Mouse (Mus musculus) right cerebral cortex, postnatal 25 days (tissue): ENCODE results near the gene Letm1.

Experiments
- DNase-seq: peaks from one replicate; pipeline ENCODE4 v3.0.0; 2022

Gene Letm1

DNA sequence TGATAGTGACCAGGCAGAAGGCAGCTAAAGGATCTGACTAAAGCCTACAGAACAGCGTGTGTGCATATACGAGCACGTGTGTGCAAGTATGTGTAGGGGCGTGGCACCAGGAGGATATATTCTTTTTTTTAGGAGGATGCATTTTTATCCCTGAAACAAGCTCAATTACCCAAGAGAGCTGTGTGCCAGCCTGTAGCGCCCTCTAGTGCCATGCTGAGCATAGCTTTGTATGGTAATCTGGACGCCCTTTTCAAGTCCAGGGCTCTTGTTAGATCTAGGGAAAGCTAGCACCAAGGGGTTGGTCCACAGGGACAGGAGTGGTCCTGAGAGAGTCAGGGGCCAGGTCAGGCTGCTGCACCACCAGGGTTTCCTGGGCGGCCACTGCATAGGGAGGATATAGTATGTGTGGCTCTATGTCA lies 44.7 kb downstream of the Letm1 start:
- peak; percentile 67 for DNase-seq

DNA sequence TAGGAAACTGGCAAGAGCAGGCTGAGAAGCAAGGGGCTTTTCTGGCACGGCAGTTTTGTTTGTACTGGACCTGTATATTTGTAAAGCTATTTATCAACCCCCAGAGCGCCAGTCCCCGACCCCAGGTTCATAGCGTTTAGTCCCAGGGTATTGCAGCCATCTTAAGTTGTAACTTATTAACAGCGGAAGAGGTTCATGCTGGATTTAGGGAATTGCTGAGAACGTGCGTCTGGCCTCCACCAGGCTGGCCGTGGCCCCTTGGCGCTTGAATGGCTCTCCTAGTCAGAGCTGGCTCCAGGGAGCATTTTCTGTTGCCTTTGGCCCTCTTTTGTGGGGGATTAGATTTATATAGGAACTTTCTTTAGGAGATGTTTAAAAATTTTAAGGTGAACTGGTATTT lies 46.4 kb downstream of the Letm1 start:
- DNase-seq = no peak

DNA sequence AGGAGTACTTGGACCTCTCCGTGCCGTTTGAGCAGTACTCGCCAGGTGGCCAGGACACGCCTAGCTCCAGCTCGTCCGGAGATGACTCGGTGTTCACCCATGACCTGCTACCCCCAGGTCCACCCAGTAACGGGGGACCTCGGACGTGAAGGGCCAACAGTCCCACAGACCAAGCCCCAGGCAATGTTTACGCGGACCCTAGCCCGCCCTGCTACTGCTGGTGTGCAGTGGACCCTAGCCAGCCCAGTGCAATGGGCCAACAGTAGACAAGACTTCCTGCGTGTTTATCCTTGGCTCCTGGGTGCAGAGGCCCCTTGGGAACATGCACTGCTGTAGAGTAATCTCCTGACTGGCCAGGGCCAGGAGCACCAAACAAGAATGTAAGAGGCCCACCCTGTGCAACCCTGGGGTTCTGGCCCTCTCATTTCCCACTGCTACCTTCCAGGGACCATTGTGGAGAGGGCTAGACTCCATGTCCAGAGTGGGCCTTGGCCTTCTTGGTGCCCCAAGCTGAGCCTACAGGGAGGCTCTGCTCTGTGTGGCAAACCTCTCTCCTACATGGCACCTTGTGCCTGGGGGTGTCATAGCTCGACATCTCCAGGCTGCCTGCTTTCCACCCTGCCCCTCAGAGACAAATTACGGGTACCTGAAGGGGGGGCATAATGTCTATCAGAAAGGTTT lies 47.1 kb downstream of the Letm1 start:
- DNase-seq = no peak

DNA sequence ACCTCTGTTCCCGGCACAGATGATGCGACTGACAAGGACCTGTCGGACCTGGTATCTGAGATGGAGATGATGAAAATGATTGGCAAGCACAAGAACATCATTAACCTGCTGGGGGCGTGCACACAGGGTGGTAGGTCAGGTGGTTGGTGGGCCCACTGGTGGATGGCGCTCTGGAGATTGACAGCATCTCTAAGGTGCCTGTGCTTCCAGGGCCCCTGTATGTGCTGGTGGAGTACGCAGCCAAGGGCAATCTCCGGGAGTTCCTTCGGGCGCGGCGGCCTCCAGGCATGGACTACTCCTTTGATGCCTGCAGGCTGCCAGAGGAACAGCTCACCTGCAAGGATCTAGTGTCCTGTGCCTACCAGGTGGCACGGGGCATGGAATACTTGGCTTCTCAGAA lies 48.8 kb downstream of the Letm1 start:
- no peak for DNase-seq

DNA sequence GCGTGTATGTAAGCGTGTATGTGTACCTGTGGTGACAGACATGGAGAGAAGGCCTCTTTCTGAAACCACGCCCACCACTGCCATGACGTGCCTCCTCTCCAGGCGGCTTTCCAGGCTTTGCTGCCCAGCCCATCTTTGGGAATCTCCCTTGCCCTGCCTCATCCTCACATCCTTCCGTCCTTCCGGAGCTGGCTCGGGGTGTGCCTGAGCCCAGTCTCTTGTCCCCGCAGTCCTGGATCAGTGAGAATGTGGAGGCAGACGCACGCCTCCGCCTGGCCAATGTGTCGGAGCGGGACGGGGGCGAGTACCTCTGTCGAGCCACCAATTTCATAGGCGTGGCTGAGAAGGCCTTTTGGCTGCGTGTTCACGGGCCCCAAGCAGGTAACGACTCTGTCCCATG lies 51.6 kb downstream of the Letm1 start:
- DNase-seq = no peak

DNA sequence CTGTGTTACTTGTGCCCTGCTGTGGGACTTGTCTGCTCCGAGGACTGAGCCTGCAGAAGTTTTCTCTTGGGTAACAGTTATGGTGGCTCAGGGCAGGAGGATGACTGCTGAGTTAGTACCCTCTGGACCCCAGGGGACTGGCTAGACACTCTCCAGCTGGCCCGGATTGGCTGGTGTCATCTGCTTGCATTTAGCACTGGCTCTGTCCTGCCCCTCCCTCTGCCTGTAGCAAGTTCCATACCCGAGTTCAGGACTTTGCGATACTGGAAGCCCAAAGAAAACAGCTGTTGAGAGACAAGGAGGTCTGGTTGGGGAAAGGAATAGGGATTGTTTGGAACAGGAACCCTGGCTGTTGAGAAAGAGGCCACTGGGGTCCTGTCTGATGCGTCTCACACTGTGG lies 52.1 kb downstream of the Letm1 start:
- no peak for DNase-seq

DNA sequence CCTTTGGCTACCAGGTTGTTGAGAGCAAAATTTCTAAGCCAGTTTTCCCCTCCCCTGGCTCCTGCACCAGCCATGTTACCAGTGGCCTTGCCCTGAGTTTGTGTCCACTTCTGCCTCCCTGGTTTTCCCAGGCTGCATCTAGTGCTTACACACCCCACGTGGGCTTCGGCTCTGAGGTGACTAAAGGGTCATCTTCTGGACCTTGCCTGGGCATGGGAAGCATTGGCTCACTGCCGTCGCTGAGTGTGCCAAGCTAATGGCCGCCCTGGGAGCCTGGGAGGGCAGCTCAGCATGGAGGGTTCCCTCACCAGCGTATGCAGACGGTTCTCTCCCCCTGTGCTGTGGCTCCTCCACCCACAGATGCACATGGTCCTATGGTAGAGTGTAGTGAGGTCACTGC lies 53.8 kb downstream of the Letm1 start:
- no peak for DNase-seq

DNA sequence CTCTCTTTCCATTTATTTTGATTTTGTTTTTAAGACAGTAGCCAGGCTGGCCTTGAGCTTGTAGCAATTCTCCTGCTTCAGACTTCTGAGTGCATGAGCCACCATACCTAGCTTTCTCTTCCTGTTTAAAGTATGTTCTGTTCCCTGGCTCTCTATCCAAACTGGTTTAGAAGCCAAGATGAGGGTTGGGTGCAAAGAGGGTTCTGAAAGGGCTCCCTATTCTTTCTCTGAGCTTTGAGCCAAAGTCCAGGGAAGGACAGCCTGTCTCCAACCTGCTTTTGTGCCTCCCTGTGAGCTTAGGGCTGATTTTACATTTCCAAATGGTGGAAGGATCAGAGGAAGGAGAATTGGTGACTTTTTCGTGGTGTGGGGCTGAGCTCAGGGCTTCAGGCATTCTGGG lies 55.7 kb downstream of the Letm1 start:
- no peak for DNase-seq

DNA sequence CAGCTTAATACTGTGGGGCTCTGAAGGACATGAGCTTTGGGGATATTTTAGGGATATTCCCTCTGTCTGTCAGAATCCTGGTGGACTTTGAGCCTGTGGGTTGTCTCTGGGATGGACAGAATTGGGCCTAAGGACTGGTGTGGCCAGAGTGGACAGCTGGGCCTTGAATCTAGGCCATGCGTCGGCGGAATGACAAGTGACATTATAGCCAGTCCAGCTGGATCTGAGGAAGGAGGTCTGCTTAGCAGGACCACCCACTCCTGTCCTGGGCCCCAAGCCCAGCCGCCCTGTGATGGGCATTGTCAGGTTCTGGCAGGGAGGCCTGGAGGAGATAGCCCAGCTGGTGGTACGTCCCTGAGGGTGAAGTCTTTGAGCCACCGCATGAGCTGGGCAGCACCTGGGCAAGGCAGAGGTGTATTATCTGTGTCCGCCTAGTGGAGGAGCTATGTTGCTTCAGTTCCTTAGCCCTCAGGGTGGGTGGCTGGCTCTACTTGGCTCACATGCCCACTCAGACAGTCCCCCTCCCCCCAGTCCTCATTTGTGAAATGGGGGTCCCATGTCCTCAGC lies 56.5 kb downstream of the Letm1 start:
- no peak for DNase-seq

DNA sequence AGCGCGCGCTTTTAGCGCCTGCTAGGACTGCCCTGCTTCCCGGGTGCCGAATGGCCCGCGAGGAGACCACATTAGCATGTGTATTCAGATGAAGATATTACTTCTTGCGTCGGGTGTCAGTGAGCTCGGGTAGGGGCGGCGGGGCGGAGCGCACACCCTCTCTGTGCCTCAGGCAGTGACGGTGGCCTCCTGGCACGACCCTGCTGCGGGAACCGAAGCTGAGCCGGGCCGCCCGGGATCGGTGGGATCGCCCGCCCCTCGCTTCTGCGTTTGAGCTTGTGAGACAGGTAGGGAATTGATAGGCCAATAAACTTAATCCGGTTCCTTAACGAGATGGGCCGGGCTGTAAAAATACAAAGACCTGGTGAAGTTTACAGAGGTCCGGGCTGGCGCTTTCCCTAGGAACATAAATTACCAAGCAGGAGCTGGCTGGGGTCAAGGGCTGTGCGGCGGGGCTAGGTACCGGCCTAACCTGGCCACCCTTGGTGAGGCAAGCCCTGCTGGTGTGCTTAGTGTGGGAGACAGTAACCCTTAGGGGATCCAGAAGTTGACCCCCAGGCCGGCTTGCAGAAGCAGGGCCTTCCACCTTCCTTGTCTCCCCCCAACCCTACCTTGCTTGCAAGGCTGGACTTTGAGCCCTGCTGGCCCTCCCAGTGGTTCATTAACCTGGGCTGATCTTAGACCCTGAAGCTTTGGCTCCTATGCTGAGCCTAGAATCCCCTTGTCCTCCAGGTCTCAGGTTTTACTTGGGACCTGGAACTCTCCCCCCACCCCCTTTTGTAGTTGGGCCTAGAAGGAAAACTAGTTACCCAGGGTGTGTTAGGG lies 58.8 kb downstream of the Letm1 start:
- DNase-seq = no peak

DNA sequence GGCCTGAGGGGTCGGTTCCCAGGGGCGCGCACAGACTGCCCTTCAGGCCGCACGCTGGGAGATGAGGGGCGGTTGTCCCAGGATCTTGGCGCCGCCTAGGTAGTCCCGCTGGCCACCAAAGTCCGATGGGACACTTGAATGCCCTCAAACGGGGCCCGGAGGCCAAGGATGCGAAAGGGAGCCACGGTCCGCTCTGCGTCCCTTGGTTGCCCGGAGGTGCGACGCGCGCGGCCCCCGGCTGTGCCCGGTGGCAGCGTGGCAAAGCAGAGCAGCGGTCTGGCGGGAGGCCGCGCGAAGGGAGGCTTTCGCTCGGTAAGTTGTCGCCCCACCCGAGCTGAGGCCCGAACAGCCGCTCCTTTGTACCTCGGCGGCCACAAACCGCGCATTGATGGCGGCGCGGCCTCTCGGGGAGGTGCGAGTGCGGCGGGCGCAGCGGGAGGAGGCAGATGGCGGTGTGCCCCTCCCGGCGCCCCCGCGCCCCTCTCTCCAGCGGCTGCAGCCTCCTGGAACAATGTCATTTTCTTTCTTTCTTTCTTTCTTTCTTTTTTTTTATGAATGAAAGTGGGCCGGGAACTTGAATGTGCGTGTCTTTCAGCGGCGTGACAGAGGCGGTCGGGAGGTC lies 59.5 kb downstream of the Letm1 start:
- DNase-seq = no peak

DNA sequence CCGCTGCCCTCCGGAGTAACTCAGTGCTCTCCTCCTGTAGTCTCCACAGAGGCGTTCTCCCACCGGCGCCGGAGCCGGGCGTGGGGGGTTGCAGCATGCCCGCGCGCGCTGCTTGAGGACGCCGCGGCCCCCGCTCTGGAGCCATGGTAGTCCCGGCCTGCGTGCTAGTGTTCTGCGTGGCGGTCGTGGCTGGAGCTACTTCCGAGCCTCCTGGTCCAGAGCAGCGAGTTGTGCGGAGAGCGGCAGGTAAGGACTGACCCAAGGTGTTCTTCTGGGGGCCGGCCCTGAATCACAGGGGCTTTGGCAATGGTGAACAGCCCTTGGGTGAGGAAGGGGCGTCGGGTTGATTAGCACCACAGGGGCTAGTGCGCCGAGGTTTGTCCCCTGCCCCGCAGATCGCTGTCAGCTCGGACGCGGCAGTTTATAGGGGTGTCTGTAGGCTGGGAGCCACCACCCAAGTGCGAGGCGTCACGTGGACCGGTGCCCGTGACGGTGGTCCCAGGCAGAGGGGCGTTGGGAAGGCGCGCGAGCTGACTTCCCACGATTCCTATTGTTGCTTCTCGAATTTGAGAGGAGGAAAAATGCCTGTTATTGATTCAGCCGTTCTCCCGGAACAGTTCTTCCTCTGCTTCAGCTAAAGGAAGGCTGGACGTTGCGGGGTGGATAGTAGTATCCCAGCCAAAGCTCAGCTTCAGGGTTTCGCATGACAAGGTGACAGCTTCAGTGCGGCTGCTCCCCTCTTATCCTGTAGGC lies 60.2 kb downstream of the Letm1 start:
- DNase-seq = no peak

DNA sequence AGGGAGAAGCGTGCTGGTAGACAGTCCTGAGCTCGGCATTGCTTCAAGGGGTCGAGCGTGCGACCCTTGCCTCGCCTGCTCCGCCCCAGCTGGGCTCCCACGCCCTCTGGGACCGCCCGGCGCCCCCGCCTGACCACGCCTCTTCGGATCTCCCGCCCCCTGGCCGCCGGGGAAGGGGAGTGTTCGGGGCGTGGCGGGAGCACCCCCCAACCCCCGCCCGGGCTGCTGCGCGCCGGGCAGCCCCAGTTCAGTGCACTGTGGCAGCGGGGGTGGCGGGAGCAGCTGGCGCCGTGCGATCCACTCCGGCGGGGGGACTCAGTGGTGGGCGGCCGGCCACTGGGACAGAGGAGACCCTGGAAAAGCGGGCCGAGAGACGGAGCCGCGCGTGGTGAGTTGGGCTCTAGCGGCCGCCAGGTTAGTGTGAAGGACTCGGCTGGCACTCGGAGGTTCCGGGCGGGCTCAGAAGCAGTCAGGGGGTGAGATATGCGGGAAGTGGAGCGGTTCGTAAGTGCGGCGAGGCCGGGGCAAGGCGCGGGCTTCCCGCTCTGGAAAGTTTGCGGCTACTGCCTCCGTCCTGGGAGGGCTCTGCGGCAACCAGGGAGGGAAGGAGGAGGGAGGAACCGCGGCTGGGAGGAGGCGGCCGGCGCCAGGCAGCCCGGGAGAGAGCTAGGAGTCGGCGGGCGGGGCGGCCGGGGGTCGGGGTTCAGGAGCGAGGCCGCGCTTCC lies 60.9 kb downstream of the Letm1 start, which contains the start of gene Fgfr3:
TSS of gene Fgfr3 (plus strand) at position 134 of the 725 bp plus-strand sequence.
- no peak for DNase-seq

DNA sequence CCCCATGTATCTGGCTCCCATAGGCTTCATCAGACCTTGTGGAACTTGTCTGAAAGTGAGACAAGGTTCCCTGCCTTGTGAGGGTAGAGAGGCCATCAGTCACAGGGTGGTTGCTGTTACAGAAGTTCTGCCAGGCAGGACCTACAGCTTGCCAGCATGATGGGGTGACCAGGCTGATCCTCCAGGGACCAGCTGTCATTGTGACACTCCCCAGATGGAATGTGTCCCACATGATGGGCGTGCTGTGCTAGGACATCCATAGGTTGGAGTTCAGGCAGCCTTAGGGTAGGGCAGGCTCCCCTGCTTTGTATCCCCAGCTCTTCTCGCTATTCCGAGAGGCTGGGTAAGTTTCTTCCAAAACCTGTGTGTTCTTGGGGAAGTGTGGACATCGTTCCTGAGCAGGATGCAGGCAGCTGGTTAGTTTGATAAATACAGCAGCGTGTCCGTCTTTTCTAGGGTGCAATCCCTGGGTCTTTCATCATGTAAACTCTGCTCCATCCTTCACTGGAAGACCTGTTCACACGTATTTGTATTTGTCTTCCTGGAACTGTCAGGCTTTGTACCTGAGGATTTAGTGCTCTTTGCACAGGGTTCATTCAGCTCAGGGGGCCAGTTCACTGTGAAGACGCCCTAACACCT lies 61.6 kb downstream of the Letm1 start:
- no peak for DNase-seq

DNA sequence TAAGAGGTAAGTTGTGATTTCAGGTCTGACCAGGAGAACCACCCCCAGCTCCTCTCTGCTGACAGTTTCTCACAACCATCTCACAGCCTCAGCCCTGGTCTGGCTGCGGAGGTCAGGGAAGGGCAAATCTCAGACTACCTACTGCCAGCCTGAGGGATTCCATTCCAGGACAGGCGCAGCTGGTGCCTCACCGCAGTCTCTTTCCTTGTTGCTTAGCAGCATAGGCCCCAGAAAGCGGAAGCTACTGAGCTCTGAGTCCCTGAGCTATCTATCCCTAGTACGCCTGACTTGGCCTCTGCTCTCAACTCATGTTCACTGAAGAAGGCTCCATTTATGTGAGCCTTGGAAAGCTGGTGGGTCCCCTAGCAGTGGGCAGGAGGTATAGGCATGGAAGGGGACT lies 64.2 kb downstream of the Letm1 start:
- DNase-seq = no peak

DNA sequence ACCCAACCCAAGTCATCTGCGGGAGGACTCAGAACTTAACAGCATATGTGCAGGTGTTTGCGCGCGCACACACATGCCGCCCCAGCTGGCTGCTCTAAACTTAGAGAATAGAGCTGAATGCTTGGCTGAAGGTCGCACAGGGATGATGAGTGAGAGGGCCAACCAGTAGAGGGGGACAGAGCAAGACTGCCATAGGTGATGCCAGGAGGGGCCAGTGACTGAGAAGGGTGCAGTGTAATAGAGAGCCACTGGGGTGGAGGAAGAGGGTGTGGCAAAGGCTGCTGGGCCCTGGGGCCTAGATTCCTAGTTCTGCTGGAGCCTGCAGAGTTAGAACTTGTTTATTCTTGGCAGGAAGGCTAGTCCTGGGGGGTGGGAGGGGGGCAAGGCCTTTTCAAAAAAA lies 66.2 kb downstream of the Letm1 start:
- no peak for DNase-seq

DNA sequence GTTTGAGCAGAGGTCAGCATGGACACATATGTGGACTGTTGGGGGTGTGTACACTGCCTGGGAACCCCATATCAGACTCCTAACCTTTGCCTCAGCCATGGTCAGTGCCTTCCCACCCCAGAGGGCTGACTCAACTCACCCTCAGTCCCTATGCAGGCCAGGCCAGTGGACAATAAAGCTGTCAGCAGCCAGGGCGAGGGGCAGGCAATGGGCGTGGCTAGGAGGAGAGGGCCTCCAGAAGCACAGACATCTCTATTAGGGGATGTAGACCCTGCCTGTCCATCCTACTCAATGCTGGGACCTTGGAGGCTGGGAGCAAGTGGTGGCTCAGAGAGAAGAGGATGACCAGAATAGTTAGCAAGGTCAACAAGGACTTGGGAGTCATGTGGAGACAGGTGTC lies 67.4 kb downstream of the Letm1 start:
- DNase-seq = no peak

DNA sequence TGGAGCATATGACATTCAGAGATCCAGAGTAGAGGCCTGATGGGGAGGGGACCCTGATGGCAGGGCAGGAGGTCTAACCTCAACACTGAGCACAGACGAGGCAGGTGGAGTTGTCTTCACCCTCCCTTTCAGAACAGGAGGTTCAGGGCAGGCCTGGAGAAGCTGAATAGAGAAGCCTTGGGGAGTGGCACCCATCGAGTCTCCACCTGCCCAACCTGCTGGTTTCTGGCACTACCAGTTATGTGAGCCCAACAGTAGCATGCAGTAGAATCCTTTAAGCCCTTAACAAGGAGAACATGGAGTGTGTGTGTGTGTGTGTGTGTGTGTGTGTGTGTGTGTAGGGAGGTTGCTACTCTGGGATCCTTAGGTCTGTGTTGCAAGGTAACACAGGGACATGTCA lies 70.1 kb downstream of the Letm1 start:
- no peak for DNase-seq

DNA sequence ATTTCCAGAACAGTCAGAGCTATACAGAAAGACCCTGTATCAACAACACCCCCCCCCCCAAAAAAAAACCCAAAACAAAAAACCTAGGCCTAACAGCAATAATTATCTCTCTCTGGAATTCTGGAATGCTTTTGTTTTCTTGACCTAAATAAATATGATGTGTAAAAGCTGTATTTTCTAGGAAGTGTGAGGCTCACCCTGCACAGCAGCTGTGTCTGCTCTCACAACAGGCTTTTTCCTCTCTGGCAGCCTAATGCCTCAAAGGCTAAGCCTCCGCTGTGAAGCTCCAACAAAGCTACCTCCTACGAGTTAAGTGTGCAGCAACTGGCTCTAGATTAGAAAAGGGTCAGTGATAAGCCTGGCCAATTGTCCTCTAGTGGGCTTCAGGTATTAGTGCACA lies 73.6 kb downstream of the Letm1 start:
- no peak for DNase-seq

DNA sequence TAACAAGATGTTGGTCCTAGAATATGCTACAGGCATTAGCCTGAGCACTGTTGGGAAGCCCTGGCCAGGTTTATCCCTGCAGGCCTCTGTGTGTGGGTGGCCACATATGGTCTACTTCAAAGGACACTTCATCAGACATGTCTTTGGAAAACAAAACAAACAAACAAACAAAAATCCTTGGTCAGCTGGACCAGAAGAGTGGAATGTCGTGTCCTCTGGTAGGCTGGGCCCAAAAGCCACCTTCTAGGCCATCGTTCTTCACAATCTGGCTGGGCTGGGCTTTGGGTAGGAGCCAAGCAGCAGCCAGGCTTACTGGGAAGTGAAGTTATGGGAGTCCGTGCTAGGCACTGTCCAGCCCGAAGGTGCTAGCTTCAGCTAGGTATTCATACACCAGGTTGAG lies 75.5 kb downstream of the Letm1 start:
- no peak for DNase-seq

DNA sequence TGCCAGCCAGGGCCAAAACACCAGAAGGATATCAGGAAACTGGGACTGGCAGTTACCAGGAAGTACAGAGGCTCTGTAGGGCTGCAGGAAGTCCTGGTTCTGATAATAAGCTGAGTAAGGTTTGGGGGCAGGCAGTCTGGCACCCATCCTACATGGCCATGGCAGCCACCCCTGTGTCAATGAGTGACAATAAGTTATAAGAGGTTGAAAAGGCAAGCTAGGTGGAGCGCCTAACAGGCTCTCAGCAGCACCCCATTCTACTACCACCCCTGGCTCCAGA lies 76.3 kb downstream of the Letm1 start:
- DNase-seq = no peak
